Mouse (Mus musculus) kidney, postnatal 4 days (tissue): Measurements from ENCODE around the gene Slc25a38.
"Not testable (repeated sequence)": the region's sequence is repeated elsewhere in the genome, so short reads cannot be mapped to it uniquely, and the experiment has no call there.

Experiments used
- DNase-seq, 2 experiments: peaks; one replicate each; pipeline ENCODE4 v3.0.0; 2021; ENCODE audit warnings: mixed read lengths in 2 of 2

The Slc25a38 gene

GRCm38 (mm10) chr9:120101165-120101564 is 9.0 kb upstream of the Slc25a38 start:
- DNase-seq: no peak

GRCm38 (mm10) chr9:120108953-120109352 is 1.2 kb upstream of the Slc25a38 start:
- not testable (repeated sequence) for DNase-seq

GRCm38 (mm10) chr9:120111156-120111945 is 1.2 kb downstream of the Slc25a38 start:
- no peak for DNase-seq

GRCm38 (mm10) chr9:120112472-120112871 is 2.3 kb downstream of the Slc25a38 start:
- no peak for DNase-seq

- DNase-seq: no peak
Observed at GRCm38 (mm10) chr9:120113456-120113855, 3.3 kb downstream of the Slc25a38 start.

GRCm38 (mm10) chr9:120114051-120114788 is 4.0 kb downstream of the Slc25a38 start:
- DNase-seq: no peak

GRCm38 (mm10) chr9:120114789-120115151 is 4.6 kb downstream of the Slc25a38 start:
- DNase-seq: no peak

GRCm38 (mm10) chr9:120115580-120115979 is 5.4 kb downstream of the Slc25a38 start:
- DNase-seq: no peak

GRCm38 (mm10) chr9:120116184-120116624 is 6.0 kb downstream of the Slc25a38 start:
- DNase-seq: no peak

- no peak for DNase-seq
Observed at GRCm38 (mm10) chr9:120118212-120118611, 8.0 kb downstream of the Slc25a38 start.

GRCm38 (mm10) chr9:120120503-120120902 is 10.3 kb downstream of the Slc25a38 start:
- DNase-seq: no peak

GRCm38 (mm10) chr9:120126868-120127267 is 16.7 kb downstream of the Slc25a38 start:
- no peak for DNase-seq

- peak; percentile 97 to 98 for DNase-seq
Observed at GRCm38 (mm10) chr9:120127538-120128251, 17.5 kb downstream of the Slc25a38 start, which contains the start of gene Rpsa. TSS of gene Rpsa (plus strand) at chr9:120127689.

- no peak for DNase-seq
Observed at GRCm38 (mm10) chr9:120129276-120129675, 19.1 kb downstream of the Slc25a38 start.

GRCm38 (mm10) chr9:120131784-120132288 is 21.7 kb downstream of the Slc25a38 start:
- DNase-seq: no peak

GRCm38 (mm10) chr9:120132980-120133754 is 23.0 kb downstream of the Slc25a38 start:
- DNase-seq: no peak

GRCm38 (mm10) chr9:120133755-120134475 is 23.7 kb downstream of the Slc25a38 start:
- DNase-seq: no peak

- DNase-seq: no peak
Observed at GRCm38 (mm10) chr9:120134529-120135160, 24.5 kb downstream of the Slc25a38 start.

- DNase-seq: no peak
Observed at GRCm38 (mm10) chr9:120135454-120135853, 25.3 kb downstream of the Slc25a38 start.

GRCm38 (mm10) chr9:120140652-120141051 is 30.5 kb downstream of the Slc25a38 start:
- DNase-seq: peak; percentile 88 to 90

GRCm38 (mm10) chr9:120144474-120144873 is 34.3 kb downstream of the Slc25a38 start:
- DNase-seq: no peak
